Mouse (Mus musculus): ENCODE data around the gene Abcg4. TPM values are rescaled to one million over a fixed set of nuclear protein-coding genes. Genes with fewer than 3 reads are reported as not detected.
A peak's percentile ranks its signal among the peaks of the same experiment; 100 is the strongest.
"Not testable (repeated sequence)": the region's sequence is repeated elsewhere in the genome, so short reads cannot be mapped to it uniquely, and the experiment has no call there.

The Abcg4 gene
- polyA plus RNA-seq (2012; rRNA removed): 1.3 and 2.0 TPM in 2 replicates

DNA sequence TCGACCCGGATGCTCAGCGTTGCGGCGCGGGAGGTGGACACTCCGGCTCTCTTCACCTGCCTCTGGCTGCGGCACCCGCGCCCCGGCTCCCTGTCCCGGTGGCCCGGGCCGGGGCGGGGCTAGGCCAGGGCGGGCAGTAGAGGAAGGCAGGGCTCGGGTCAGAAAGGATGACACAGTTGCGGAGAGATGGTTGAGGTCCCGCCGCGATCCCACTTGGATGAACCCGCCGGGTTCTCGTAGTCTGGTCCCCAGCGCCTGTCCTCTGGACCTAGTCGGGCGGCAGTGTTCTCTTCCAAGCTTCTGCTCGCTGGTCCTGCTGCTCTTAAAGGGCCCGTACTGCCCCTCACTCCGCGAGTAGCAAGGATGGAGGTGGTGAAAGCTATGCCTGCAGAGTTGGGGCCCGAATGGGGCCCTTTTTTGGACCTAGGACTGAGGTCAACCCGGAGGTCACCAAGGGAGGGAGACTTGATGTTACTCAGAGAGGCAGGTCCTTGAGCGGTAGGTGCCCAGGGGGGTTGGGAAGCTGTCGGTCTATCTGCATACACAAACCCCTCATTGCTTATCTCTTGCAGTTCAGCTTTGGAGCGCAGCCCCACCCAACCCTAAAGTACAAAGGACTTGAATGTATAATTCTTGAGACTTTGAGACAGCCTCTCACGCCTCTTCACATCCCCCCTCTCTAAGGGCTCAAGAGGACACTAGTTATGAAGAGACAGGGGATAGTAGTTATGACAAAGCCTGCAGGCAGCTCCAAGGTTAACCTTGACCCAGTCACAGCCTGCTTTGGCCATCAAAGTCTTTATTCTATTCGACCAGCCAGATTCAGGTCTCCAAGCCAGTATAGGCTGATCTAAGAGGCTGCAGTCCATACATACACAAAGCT lies at the start of gene Abcg4:
Gene Abcg4, minus strand, starts transcription at position 540 of the 883 bp plus-strand sequence.
- Histone ChIP-seq H3K4me3 (ENCODE audit: low read depth, low read length) (peak within 1 kb of the TSS; percentile 51), H3K4me1 (ENCODE audit: control insufficient read depth, insufficient read depth, insufficient read length, low read length) (peaks cover 10% of the 10 kb centered on the region), H3K27me3 (ENCODE audit: control insufficient read depth, insufficient read depth, low read length) (peaks cover 22% of the 10 kb centered on the region), H3K27ac (ENCODE audit: insufficient read depth, low read depth, low read length) (no peak within 1 kb of the TSS), H3K36me3 (ENCODE audit: control insufficient read depth, insufficient read depth, low read length) (peaks cover 8% of the 10 kb centered on the region; the same call in 1 of the 2 replicates)
- TF ChIP-seq CTCF (IDR thresholded peaks at IDR 0.05; ENCODE audit: extremely low read depth, insufficient read length, insufficient replicate concordance, low read depth, low read length): no peak
- no peak for TF ChIP-seq POLR2A (IDR thresholded peaks at IDR 0.05; ENCODE audit: low read depth, low read length)
- 2% methylated on average over 38 of the region's 38 CpGs for WGBS

DNA sequence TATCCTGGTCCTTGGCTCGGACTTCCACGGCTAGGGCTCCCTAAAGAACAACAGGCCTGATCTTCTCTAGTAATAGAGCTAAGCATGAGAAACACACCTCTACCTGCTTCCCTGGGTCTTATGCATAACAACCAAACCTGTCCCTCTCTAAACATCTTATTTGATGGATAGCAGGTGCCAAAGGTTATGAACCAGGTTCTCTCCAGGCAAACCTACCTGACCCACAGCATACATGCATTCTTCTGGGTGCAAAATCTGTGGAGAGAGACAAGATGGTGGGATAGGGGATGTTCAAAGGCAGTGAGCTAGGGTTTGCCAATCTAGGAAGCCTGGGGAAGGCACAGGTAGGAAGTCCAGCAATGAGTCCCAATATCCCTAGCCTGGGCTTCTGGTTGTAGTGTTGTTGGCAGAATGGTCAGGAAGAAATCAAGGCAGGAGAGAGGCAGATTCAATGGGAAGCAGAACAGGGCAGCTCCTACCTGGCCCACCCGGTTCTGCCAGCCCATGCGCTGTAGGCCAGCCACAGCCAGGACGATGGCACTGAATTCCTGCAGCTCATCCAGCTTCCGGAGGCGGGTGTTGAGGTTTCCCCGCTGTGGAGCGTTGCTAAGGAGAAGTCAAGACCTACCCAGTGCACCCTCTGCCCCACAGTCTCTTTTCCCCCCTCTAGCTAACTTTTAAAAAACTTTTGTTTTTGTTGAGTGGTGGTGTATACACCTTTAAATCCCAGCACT lies 49.2 kb upstream of the Abcg4 start:
- peaks cover 15% of the 10 kb centered on the region for H3K36me3 ChIP-seq (ENCODE audit: control insufficient read depth, insufficient read depth, low read length)
- H3K27me3 ChIP-seq (ENCODE audit: control insufficient read depth, insufficient read depth, low read length): no peaks in the 10 kb centered on the region
- TF ChIP-seq CTCF (IDR thresholded peaks at IDR 0.05; ENCODE audit: extremely low read depth, insufficient read length, insufficient replicate concordance, low read depth, low read length) (no peak), POLR2A (IDR thresholded peaks at IDR 0.05; ENCODE audit: low read depth, low read length) (no peak)
- peaks cover 4% of the 10 kb centered on the region for H3K4me1 ChIP-seq (ENCODE audit: control insufficient read depth, insufficient read depth, insufficient read length, low read length)
- 60% methylated on average over 9 of the region's 9 CpGs for WGBS
- H3K27ac ChIP-seq (ENCODE audit: insufficient read depth, low read depth, low read length): no peak overlapping the region
- H3K4me3 ChIP-seq (ENCODE audit: low read depth, low read length): no peak overlapping the region

DNA sequence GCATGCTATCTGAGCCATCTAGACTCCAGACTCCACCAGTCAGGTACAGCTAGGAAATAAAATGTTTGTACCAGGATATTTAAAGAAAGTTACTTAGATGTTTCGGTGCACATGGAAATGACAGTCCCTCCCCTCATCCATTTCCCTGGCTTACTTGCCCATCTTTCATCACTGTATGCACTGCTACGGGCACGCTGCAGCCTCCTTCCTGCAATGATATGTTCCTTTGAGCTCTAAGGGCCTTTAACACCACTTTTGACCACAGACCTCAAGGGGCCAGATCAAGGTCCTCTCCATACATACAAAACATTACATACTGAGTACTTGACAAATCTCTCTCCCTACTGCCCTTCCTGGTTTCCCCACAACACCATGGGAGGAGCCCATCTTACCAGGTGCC lies 48.5 kb upstream of the Abcg4 start:
- Histone ChIP-seq H3K27me3 (ENCODE audit: control insufficient read depth, insufficient read depth, low read length) (no peaks in the 10 kb centered on the region), H3K27ac (ENCODE audit: insufficient read depth, low read depth, low read length) (no peak overlapping the region), H3K4me3 (ENCODE audit: low read depth, low read length) (no peak overlapping the region), H3K4me1 (ENCODE audit: control insufficient read depth, insufficient read depth, insufficient read length, low read length) (peaks cover 2% of the 10 kb centered on the region; the same call in 1 of the 2 replicates), H3K36me3 (ENCODE audit: control insufficient read depth, insufficient read depth, low read length) (peaks cover 19% of the 10 kb centered on the region)
- TF ChIP-seq CTCF (IDR thresholded peaks at IDR 0.05; ENCODE audit: extremely low read depth, insufficient read length, insufficient replicate concordance, low read depth, low read length) (no peak), POLR2A (IDR thresholded peaks at IDR 0.05; ENCODE audit: low read depth, low read length) (no peak)
- WGBS: 49% methylated on average over 3 of the region's 3 CpGs

DNA sequence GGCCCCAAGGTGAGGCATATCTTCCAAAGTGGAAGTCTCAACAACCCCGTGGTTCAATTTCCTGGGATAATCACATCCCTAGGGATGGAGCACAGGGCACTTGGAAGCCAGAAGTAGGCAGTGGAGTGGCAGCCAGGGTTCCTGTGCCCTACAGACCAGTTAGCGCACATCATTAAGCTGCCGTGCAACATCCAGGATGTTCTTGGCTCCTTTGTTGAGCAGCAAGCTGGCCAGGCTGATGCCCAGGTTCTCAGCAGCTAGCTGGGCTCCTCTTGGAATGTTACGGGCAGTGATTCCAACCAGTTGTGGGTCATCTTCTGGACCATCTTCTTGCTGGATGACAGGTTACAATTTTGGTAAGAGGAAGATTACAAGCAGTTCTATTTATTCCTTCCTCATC lies 48.1 kb upstream of the Abcg4 start:
- H3K4me1 ChIP-seq (ENCODE audit: control insufficient read depth, insufficient read depth, insufficient read length, low read length): not testable (repeated sequence)
- WGBS: 28% methylated on average over 4 of the region's 4 CpGs
- peak overlapping the region; percentile 35 for H3K4me3 ChIP-seq (ENCODE audit: low read depth, low read length)

DNA sequence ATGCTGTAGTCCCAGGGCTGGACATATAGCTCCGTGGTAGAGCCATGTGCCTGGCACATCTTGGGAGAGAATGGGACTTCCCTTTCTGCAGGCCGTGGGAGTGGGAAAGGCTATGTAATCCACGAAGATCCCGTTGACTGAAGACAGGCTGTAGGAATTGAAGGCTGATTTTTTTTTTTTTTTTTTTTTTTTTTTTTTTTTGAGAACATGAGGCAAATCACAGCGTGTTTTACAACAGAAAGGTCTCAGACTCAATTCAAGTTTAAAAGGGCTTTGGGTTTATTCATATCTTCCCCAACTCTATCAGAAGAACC lies 47.6 kb upstream of the Abcg4 start:
- no peak overlapping the region for H3K27ac ChIP-seq (ENCODE audit: insufficient read depth, low read depth, low read length)
- peaks cover 26% of the 10 kb centered on the region for H3K36me3 ChIP-seq (ENCODE audit: control insufficient read depth, insufficient read depth, low read length)
- no peak for TF ChIP-seq POLR2A (IDR thresholded peaks at IDR 0.05; ENCODE audit: low read depth, low read length)
- no peak for TF ChIP-seq CTCF (IDR thresholded peaks at IDR 0.05; ENCODE audit: extremely low read depth, insufficient read length, insufficient replicate concordance, low read depth, low read length)
- peaks cover 2% of the 10 kb centered on the region; the same call in 1 of the 2 replicates for H3K4me1 ChIP-seq (ENCODE audit: control insufficient read depth, insufficient read depth, insufficient read length, low read length)
- H3K4me3 ChIP-seq (ENCODE audit: low read depth, low read length): peak overlapping the region; percentile 75
- no peaks in the 10 kb centered on the region for H3K27me3 ChIP-seq (ENCODE audit: control insufficient read depth, insufficient read depth, low read length)
- WGBS: 4% methylated on average over 5 of the region's 5 CpGs

More for the DNA sequence above, 48.1 kb upstream of the Abcg4 start:
- H3K27me3 ChIP-seq (ENCODE audit: control insufficient read depth, insufficient read depth, low read length); H3K27ac ChIP-seq (ENCODE audit: insufficient read depth, low read depth, low read length): not testable (repeated sequence)
- H3K36me3 ChIP-seq (ENCODE audit: control insufficient read depth, insufficient read depth, low read length): peaks cover 24% of the 10 kb centered on the region

DNA sequence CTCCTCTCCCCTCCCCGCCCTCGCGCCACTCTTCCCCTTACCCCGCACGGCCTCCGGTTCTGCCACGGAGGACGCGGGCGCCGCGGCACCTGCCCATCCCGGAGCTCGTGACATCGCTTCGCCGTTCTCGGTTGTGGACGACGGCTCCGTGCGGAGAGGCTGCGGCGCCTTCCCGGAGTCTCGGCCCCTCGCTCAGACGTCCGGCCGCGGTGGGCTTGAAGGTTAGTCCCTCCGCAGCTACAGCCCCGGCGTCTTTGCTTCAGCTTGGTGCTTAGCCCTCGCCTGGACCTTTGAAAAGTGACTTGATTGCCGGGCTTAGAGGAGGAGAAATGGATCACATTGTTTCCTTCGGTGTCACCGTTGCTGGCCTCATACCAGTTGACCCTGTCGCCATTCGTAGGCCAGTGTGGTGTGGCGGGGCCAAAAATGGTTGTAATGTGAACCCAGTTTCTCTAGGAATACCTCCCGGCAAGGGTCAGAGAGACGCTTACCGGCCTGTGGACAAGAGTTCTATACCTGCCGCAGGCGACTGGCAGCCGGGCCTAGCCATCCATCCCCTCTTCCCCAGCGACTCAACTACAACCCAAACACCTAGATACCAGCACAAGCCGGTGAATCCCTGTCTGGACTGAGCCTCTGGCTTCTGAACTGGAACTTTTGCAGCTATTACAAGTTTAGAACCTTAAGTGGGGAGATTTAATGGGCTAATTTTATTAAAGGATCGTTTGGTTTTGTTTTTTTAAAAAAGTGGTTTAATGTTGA lies 47.1 kb upstream of the Abcg4 start:
- under 1% methylated on average over 50 of the region's 50 CpGs for WGBS
- Histone ChIP-seq H3K4me3 (ENCODE audit: low read depth, low read length) (peak overlapping the region; percentile 75), H3K4me1 (ENCODE audit: control insufficient read depth, insufficient read depth, insufficient read length, low read length) (peaks cover 2% of the 10 kb centered on the region; the same call in 1 of the 2 replicates), H3K27ac (ENCODE audit: insufficient read depth, low read depth, low read length) (peak overlapping the region; percentile 74), H3K36me3 (ENCODE audit: control insufficient read depth, insufficient read depth, low read length) (peaks cover 26% of the 10 kb centered on the region), H3K27me3 (ENCODE audit: control insufficient read depth, insufficient read depth, low read length) (no peaks in the 10 kb centered on the region)
- TF ChIP-seq CTCF (IDR thresholded peaks at IDR 0.05; ENCODE audit: extremely low read depth, insufficient read length, insufficient replicate concordance, low read depth, low read length) (no peak), POLR2A (IDR thresholded peaks at IDR 0.05; ENCODE audit: low read depth, low read length) (no peak; the same call in 1 of the 2 replicates)

Measured in small intestine, adult 2 months (tissue).